Mouse (Mus musculus) gastrocnemius, postnatal 10 days (tissue): ENCODE data around the gene Zfp575. TPM values are rescaled to one million over a fixed set of nuclear protein-coding genes. Genes with fewer than 3 reads are reported as not detected.

Experiments used
- DNase-seq: peaks from one replicate; pipeline ENCODE4 v3.0.0; 2021; ENCODE audit warnings: mixed read lengths
- total RNA-seq, 2 experiments: library from RNA; stranded (reverse); gene quantifications; 2 replicates each; pipeline ENCODE4 v1.2.3; 2021

Zfp575 gene
- total RNA-seq, 2 experiments from 2014 or later = 0.59 to 0.95 TPM

DNA sequence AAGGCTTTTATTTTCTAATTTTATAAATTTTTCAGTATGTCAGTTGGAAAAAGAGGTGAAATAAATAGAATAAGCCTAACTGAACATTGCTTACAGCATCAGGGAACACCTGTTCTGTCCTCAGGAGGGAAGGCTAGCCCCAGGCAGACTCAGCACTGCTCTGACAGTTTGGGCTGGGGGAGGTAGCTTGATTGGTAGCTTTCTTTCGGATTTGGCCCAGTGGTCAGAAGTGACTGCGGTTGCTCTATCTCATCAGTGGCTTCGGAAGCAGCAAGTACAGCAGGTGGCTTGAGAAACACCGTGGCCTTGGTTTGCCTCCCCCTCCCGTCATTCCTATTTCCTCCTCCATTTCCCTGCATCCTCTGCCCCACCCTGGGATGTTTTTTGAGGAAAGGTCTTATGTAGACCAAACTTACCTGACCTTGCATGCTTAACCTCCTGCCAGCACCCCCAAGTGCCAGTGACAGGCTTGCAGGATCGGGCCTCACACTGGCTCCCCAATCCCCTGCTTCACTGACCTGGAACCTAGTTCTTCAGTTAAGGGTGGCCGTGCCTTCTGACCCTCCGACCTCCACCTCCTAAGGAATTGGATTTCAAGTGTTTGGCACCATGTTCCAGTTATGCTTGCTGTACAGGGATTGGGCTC, 24.1 kb downstream of the Zfp575 start:
- no peak for DNase-seq

DNA sequence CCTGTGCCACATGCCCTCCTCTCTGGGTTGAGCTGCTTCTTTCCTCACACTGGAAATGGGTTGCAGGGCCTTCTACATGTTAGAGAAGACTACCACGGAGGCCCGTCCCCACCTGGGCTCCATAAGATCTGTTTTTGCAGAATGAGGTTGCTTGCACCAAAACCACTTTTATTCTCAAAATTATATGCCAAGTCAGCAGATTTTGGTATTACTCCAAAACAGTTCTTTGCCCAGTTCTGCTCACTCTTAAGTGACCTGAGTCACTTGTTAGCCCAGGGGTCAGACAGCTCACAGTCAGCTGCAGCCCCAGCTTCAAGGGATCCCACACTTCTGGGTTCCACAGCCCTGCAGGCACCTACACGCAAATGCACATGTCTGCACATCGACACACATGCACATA, 26.0 kb downstream of the Zfp575 start:
- DNase-seq = no peak

DNA sequence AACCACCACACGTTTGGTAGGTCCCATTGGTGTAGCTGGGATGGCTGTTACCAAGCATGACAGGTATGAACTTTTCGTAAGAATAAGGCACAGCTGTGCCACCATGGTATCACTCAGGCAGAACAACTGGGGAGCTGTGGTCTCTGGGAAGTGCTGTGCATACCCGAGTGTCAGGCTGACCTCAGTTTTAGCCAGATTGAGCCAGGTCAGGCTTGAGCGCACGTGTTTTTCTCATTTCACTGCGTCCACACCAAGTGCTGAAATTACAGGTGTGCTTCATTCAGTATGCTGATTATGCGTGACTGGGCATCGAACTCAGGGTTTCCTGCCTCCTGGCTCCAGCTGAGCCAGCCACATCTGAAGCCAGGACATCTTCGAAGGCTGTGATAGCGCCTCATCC, 31.7 kb downstream of the Zfp575 start:
- no peak for DNase-seq

GRCm38 (mm10) chr7:24551985-24552759, 35.3 kb downstream of the Zfp575 start:
- no peak for DNase-seq

DNA sequence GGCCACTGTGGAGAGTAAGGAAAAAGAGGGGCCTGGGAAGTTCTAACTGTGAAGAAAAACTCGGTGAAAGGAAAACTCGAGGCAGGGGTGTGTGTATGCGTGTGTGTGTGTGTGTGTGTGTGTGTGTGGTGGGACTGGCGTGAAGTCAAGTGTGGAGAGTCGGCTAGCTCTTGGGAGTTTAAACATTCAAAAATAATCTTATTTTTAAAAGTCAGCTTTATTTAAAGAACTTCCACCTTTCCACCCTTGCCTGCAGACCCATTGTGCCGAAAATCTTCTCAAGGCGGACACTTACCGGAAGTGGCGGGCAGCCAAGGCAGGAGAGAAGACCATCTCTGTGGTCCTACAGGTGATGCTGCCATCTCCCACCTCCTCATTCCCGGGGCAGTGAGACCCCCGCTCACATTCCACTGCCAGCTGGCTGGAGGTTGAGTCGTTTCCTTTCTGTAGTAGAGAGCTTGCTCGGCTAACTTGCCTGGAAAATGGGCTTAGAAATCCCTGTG, 39.9 kb downstream of the Zfp575 start:
- DNase-seq = no peak

- peak; percentile 99 for DNase-seq
Measured at GRCm38 (mm10) chr7:24546634-24547389, 40.6 kb downstream of the Zfp575 start.

DNA sequence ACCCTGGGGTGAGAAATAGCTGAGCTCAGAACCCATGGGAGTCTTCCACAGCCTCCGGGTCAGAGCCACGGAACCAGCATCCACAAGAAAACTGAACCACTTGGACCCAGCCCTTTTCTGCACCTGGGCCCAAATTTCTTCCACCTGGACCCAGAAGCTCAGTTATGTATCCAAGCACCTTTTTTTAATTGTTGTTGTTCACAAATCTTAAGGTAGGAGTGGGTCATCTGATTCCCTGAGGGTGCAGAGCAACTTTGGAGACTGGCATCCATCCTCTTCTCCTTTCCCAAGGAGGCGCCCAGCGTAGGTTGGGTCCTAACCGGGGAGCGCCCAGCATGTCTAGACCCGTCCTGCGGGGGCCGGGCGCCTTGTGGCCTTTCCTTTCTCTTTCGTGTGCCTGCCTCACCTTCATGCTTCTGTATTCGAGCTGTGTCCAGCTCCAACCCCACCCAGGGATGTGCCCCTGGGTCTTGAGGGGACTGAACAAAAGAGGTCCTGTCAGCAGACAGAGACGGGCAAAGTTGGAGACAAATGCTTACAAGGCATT, 41.3 kb downstream of the Zfp575 start, which contains the start of the genes Pinlyp and Xrcc1:
TSS of gene Pinlyp (minus strand) at position 51 of the 547 bp plus-strand sequence.
TSS of gene Xrcc1 (plus strand) at position 222 of the 547 bp plus-strand sequence.
- peak; percentile 15 for DNase-seq

DNA sequence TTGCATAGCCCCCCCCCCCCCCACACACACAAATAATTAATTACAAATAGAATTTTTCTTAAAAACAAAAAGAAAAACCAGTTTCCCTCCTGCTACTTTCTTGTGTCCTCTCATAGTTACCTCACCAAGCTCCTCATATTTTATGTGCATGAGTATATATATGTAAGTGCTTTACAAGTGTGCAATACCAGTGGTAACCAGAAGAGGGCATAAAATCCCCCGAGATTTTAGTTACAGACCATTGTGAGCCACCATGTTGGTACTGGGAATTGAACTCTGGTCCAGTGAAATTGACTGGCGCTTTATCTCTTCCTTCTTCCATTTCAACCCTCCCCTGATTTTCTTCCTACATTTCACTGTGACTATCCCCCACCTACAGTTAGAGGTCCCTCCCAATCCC, 42.9 kb downstream of the Zfp575 start:
- no peak for DNase-seq

- no peak for DNase-seq
Measured at GRCm38 (mm10) chr7:24539686-24540085, 47.8 kb downstream of the Zfp575 start.

GRCm38 (mm10) chr7:24538701-24539100, 48.7 kb downstream of the Zfp575 start:
- no peak for DNase-seq

DNA sequence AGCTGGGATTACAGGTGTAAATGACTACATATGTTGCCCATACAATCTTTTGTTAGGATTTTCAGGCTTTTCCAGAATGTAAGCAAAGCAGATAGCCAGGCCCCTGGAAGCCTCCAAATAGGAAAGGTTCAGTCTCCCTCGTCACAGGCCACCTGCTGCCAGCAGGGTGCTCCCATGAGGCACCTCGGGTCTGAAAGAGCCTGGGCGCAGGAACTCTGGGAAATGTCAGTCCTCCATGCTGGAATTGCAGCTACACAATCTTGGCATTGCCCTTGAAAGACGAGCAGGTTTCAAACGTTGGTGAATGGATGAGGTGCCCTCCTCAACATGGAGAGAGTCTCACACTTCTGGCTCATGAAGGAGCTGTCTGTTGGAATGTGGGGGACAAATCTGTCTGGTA, 49.3 kb downstream of the Zfp575 start:
- DNase-seq = no peak

- DNase-seq = peak; percentile 36
Measured at GRCm38 (mm10) chr7:24537591-24537990, 49.9 kb downstream of the Zfp575 start.

DNA sequence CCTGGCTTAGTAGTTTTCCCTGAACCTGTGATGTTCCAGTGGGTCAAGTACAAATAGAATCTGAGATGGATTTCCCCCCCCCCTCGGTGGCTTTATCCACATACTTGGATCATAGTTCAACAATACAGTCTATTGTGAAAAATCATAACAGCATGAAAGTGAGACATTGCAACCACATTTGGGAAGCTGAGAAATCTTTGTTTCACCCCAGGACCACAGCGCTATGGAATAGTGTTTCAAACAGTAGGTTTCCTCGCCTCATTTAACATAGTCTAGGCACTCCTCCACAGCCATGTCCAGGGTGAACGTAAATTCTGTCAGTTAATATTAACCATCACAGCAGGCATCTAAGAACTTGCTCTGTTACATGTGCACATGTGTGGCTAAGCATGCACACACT, 50.4 kb downstream of the Zfp575 start:
- DNase-seq = no peak

- DNase-seq = no peak
Measured at GRCm38 (mm10) chr7:24534301-24534700, 53.1 kb downstream of the Zfp575 start.

Other genes starting within 250 kb of the Zfp575 start
- not detected for gene Lypd5, start 238.4 kb downstream of the Zfp575 start, total RNA-seq
- gene Kcnn4, start 217.4 kb downstream of the Zfp575 start, total RNA-seq = 1 to 10 TPM in 1 of 2 experiments, under 1 TPM in 1; 0.14 to 1.8 TPM
- gene Smg9, start 188.0 kb downstream of the Zfp575 start, total RNA-seq = 10 to 100 TPM; 15.4 to 17.1 TPM
- under 1 TPM in 1 of 2 experiments, not detected in 1; 0.21 TPM for gene Irgc1, start 135.3 kb downstream of the Zfp575 start, total RNA-seq
- 1 to 10 TPM; 2.0 to 3.0 TPM for gene Plaur, start 125.2 kb downstream of the Zfp575 start, total RNA-seq
- gene Cadm4, start 105.6 kb downstream of the Zfp575 start, total RNA-seq = 10 to 100 TPM; 14.7 to 17.4 TPM
- gene Zfp428, start 80.6 kb downstream of the Zfp575 start, total RNA-seq = 10 to 100 TPM; 11.4 to 11.6 TPM
- gene AC161166.1, start 75.2 kb downstream of the Zfp575 start, total RNA-seq = not detected
- 10 to 100 TPM; 12.8 to 15.3 TPM for gene Irgq, start 57.0 kb downstream of the Zfp575 start, total RNA-seq
- not detected for gene Pinlyp, start 41.5 kb downstream of the Zfp575 start, total RNA-seq
- gene Xrcc1, start 41.4 kb downstream of the Zfp575 start, total RNA-seq = 10 to 100 TPM; 22.5 to 26.3 TPM
- gene Ethe1, start 98 bp downstream of the Zfp575 start, total RNA-seq = 10 to 100 TPM in 1 of 2 experiments, 1 to 10 TPM in 1; 9.4 to 10.0 TPM
- gene Phldb3, start 23.1 kb upstream of the Zfp575 start, total RNA-seq = under 1 TPM; 0.77 to 0.80 TPM
- not detected for gene Lypd3, start 48.9 kb upstream of the Zfp575 start, total RNA-seq
- not detected for gene Tex101, start 89.0 kb upstream of the Zfp575 start, total RNA-seq
- gene BC049730, start 121.6 kb upstream of the Zfp575 start, total RNA-seq = not detected
- not detected for gene Gm4763, start 139.3 kb upstream of the Zfp575 start, total RNA-seq
- gene Cd177, start 172.7 kb upstream of the Zfp575 start, total RNA-seq = under 1 TPM in 1 of 2 experiments, not detected in 1; 0.77 TPM
- gene Ceacam10, start 189.6 kb upstream of the Zfp575 start, total RNA-seq = not detected